In the genomic region with DNA sequence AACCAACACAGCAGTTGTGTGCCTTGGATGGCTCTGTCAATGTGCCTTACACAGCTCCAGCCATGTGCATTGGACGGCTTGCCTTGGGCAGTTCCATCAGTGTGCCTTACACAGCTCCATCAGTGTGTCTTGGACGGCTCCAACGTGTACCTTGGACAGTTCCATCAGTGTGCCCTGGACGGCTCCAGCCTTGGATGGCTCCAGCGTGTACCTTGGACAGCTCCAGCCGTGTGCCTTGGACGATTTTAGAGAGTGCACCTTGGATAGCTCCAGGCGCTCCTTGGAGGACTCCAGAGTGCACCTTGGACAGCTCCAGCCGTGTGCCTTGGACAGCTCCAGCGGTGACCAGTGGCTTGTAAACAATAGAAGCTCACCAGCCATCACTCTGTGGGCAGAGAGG, we compare ENCODE assay signal across 8 mouse cellular contexts.
A peak's percentile ranks its signal among the peaks of the same experiment; 100 is the strongest.
DNase-seq lines count a peak whose midpoint lies in the region; ATAC-seq lines count a peak whose summit lies in the region.

No protein-coding gene starts in this region.

- no peaks in the 10 kb centered on the region for H3K27me3 ChIP-seq in neural tube, embryonic 15.5 days (replicated peaks)

- H3K9me3 ChIP-seq in neural tube, embryonic 15.5 days (replicated peaks): no peaks in the 10 kb centered on the region

- WGBS in neural tube, embryonic 15.5 days: 25% methylated on average over 10 of the region's 10 CpGs

- no peaks in the 10 kb centered on the region for H3K36me3 ChIP-seq in neural tube, embryonic 15.5 days

- peak; percentile 75 for DNase-seq in neural tube, embryonic 10.5 days (ENCODE audit: extremely low spot score, low spot score)
- peak; percentile 82 for DNase-seq in embryo, embryonic 9.5 days (ENCODE audit: extremely low spot score)
- DNase-seq in kidney, adult 9 months: peak; percentile 79
- peak; percentile 32 for DNase-seq in lung, postnatal 14 days
- no peak for DNase-seq in right cerebral cortex, adult 2 months (ENCODE audit: low spot score in 2 of 2)
- no peak for DNase-seq in layer of hippocampus, postnatal 25 days (ENCODE audit: extremely low spot score in 1 of 2, low spot score in 1 of 2)

- H3K9ac ChIP-seq in neural tube, embryonic 15.5 days (replicated peaks): no peak overlapping the region

- H3K4me3 ChIP-seq in neural tube, embryonic 15.5 days (replicated peaks): no peak overlapping the region

- ATAC-seq in neural tube, embryonic 15.5 days (ENCODE audit: low FRiP score): no peak
- ATAC-seq in inflammation-experienced regulatory T-cells, adult 6 months: no peak

- H3K27ac ChIP-seq in neural tube, embryonic 15.5 days (replicated peaks): no peak overlapping the region

- H3K4me1 ChIP-seq in neural tube, embryonic 15.5 days: no peaks in the 10 kb centered on the region

- no peak overlapping the region for H3K4me2 ChIP-seq in neural tube, embryonic 15.5 days

Comparison
In these comparisons a context has a peak if more than half of its experiments do, and no peak if none do; other contexts are left out.
1. DNase-seq: peak in neural tube, embryonic 10.5 days (single experiment), embryo, embryonic 9.5 days (single experiment), kidney, adult 9 months (single experiment) and lung, postnatal 14 days (single experiment); none in right cerebral cortex, adult 2 months (0 of 2) and layer of hippocampus, postnatal 25 days (0 of 2).